Mouse (Mus musculus) frontal cortex, postnatal 36 days (tissue): ENCODE data around the gene Cdh4.

Experiments used
- DNase-seq, 2 experiments: peaks; one replicate each; pipeline ENCODE4 v3.0.0; 2022; ENCODE audit warnings: low spot score in 2 of 2

Gene Cdh4

DNA sequence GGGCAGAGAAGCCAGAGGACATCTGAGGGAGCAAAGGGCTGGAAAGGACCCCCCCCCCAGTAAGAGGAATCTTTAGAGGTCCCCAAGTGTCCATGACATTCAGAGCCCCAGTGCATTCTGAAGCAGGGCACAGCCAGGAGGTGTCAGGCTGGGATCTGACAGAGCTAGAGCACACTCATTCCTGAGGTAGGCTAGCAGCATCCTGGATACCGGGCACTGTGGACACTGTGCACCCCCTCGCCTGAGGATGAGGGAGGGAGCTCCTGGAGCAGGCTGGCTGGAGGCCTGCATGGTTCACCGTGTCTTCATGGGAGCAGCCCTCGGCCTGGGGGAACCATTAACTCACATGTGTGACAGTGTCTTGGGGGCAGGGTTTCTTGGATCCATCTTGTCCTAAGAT lies 287.6 kb downstream of the Cdh4 start:
- no peak for DNase-seq

DNA sequence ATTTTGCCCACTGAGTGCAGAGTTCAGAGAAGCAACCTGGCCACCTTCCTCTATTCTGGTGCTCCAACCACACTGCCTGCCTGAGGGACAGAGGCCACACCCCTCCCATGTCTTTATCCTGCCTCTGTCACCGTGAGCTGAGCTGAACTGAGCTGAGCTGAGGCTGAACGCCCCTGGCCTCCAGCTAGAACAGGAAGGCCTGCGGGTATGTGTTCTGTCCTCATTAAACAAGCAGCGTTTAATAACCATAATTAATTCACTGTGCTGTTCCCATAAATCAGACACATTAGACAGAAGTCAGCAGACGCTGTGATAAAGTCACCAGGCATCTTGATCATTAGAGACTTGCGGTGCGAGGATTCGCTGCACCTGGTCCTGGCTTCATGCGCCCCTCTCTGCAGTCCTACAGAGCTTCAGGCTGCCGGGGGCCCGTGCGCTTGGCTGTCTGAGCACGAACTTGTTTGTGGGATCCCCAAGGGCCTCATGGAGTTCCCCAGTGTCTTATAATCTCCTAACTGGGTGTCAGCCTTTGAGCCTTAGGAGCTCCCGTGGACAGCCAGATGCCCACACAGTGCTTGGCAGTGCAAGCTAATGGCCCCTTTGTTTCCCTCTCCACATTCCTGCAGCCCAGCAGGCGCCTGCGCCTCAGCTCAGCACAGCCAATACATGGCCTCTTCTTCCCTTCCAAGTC lies 291.1 kb downstream of the Cdh4 start:
- no peak for DNase-seq

DNA sequence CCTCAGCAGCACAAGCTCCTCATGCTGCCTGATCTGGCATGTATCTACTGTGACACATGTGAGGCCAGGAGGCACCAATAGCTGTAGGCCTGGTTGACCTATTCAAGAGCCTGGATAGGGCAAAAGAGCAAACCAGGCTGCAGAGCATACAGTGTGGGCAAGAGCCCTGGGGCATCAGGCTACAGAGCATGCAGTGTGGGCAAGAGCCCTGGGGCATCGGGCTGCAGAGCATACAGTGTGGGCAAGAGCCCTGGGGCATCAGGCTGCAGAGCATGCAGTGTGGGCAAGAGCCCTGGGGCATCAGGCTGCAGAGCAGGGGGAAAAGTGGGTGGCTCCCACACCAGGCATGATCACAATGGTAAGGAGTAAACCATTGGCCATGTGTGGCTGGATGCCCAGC lies 300.2 kb downstream of the Cdh4 start:
- DNase-seq: no peak

DNA sequence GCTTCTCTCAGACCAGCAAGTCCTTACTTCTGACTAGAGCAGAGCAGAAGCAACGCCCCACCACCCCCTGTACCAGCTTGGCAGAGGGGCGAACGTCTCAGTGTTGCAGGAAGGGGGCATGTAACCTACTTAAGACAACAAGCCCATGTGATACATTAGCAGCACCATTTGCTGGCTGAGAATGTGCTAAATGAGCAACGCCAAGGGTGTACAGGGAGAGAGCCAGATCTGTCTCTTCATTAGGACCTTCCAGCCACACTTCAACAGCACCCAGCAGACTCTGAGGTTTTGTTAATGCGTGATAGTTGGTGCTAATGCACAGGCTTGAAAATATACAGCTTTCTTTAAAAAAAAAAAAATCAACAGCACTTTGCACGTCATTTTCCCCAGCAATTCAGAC lies 300.6 kb downstream of the Cdh4 start:
- DNase-seq: no peak

DNA sequence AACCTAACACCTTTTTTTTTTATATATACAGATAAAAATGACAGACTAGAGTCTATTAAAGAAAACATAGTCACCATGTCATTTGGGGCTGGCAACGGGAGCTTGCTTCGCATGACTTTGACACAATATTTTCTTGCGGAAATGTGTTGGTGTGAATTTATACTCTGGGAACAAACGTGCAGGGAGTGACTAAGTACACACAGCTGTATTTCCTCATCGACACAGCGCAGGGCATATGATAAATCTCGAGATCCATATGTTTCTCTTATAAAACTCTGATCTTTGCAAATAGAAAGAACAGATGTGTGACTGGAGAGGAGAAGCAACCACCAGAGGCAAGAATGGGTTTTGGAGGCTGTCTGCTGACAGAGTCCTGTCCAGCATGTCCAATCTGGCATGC lies 304.3 kb downstream of the Cdh4 start:
- no peak for DNase-seq

DNA sequence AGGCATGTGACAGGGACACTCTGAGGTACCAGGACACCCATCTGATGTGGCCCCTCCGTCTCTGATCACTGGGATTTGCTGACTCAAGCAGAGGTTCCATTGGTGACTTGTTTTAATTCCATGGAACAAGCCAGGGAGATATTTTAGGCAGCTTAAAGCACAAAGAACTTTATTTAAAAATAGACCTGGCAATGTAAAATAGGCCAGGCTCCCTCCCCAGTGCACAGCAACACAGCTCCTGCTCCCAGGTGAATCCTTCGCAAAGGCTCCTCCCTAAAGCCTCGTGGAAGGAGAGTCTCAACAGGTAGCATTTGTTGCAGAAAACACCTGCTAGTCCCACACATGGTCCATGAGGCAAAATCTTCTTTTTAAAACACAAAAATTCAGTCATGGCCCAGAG lies 307.2 kb downstream of the Cdh4 start:
- DNase-seq: no peak

DNA sequence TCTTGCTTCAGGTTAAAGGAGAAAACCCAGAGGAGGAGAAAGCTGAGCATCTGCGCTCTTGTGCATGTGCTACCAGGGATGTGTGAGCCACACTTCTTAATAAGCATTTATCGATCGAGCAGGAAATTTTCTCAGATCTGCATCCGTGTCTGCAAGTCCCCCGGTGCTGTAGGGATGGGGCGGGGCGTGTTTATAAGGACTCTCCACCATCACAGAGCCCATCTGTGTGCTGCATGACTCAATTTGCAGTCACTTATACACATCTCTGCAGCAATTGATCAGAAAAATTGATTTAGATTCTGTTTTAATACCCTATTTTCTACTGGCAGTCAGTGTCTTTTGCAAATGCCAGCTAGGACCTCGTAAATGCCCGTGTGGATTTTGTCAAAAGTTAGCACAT lies 311.6 kb downstream of the Cdh4 start:
- no peak for DNase-seq

DNA sequence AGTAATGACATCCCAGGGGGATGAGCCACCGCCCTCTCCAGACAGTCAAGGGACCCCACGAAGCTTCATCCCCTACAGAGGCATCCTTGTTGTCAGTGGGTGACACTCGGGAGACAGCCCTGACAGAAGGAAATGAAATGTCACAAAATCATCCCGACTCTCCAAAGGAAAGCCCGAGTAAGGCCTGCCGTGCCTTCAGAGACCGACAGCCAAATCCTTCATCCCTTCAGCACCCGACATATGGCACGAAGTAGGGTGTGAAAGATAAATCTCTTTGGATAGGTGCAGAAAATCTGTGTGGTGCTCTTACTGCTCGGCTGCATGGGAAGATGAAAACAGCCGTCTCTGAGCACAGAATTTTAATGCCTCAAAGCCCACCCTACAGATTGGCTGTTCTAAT lies 312.5 kb downstream of the Cdh4 start:
- peak in 1 of 2 experiments; percentile 67 for DNase-seq

DNA sequence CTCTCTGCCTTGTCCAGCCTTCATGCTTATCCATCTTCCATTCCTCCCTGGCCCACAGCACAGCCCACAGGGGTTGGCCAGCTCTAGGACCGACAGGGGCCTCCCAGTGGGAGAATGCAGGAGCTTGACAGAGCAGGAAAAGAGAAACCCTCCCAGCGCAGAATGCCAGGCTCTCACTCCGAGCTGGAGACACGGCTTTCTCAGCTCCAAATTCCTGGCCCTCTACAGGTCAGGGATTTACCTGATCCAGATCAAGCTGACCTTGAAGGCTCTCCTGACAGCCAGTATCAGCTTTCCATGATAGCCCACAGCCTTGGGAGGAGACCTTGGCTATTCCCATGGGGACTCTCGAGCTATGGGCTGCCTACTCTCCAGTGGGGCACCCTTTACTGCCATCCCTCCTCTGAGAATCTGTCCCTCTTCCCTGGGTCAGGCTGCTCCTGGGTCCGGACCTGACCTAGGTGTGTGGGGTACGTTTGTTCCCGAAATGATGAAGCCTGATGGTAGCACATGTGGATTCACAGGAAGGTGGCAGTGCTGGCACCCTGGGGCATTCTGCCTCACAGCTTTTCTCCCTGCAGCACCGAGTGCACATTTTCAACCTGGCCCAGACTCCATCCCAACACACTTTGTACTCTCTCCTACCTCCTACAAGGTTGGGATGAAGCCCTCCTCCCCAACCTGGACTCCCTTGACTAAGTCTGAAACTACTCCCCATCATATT lies 319.6 kb downstream of the Cdh4 start:
- no peak for DNase-seq

DNA sequence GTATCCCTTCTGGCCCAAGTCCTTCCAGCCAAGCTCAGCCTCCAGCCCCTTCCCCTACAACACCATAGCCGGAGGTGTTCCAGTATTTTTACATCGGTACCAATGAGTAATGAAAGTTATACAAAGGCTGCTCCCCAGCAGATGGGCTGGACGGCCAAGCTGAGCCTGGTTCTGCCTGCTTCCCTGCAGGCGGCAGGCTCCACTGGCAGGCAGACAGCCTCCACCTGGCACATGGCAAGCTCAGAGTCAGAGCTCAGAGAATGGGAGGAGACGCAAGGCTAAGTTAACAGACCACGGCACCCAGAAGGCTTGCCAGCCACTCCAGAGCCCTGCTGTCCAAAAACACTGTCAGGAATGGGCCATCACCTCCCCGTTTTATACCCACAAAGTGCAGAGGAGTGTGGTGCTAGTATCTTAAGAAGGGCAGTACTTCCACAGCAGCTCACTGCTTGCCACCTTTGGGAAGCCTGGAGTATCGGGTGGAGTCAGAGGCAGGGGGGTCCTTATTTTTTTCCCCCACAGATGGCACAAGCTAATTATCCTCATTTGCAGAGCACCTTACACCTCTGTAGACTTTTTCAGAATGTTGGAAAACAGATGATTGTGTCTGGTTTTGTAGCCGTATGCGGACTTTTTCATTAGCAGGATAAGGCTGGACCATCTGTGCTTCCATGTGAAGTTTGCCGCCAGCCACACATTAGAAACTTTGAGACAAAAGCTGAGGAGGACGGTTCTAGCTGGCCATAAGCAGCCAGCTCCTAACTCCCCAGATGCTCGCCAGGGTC lies 320.5 kb downstream of the Cdh4 start:
- DNase-seq: peak; percentile 39 to 42

DNA sequence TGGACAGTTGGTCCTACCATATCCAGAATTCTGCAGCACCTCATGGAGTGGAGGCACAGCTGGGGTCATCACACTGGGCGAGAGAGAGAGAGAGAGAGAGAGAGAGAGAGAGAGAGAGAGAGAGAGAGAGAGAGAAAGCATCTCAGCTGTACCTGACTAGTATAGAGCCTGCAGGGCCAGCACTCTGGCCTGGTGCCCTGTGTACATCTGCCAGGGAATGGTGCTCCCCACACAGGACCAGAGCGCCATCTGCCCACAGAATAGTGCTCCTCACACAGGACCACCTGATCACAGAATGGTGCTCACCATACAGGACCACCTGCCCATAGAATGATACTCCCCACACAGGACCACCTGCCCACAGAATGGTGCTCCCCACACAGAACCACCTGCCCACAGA lies 322.2 kb downstream of the Cdh4 start:
- no peak for DNase-seq

DNA sequence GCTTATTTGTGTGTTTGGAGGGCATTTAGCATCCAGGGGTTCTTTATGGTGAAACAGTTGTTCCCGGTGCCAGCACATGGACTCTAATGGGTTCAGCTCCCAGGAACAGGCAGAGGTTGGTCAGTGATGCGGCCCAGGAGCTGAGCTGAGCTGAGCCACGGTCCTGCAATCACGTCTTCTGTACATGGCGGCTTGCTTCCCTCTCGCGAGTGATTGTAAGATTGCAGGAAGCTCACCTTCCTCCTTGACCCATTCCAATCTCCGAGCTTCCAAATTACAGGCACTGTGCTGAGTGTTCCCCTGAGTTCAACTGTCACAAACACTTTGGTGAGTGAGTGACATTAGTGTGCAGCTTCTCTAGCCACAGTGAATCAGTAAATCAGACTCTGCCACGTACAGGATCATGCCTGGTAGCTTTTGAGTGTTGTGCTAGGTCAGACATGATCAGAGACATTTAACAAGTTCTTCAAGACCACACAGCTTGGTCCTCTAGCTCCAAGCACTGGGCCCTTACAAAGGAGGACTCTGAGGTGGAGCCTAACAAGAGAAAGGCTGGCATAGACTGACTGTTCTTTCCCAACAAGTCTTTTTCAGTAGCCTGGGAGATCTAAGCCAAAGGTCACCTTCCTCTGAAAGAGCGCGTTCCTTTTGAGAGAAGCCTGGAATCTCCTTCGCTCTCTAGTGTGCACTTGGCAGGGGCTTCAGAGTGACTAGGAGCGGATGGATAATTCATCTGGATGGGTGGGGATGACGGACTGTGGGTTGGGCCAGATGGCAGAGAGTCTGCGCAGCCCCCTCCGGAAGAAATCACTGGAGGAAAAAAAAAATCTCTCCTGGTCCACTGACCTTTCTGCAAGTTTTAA lies 324.7 kb downstream of the Cdh4 start:
- no peak for DNase-seq

DNA sequence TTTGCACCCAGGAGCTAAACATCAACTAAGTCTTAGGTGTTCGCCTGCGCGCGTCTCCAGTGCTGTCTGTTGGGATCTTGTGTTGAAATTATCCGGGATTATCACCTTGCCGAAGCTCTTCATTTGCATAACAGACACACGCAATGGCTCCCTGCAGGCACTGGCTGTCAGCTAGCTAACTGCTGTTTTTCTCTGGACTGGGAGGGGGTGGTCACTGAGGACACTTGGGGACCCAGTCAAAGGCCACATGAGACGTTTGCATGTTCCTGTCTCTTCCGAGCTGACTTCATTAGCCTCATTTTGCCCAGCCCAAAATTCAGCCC lies 325.3 kb downstream of the Cdh4 start:
- no peak for DNase-seq

DNA sequence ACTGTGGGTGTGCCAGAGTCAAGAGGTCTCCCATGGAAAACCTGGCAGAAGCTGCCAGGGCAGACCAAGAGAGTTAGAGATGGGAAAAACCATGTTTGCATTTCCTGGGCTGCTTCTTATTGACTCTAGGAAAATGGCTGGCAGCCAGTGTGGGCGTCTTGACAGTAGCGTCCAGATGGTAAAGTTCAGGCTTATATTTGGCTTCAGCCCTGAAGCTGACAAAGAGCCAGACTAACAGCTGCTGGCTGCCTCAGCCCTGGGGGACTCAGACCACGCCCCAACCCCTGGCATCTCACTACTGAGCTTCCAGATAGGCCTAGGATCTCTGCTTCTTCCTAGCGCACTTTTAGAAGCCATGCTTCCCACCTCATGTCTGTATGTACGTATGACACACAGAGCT lies 326.9 kb downstream of the Cdh4 start:
- peak; percentile 54 to 66 for DNase-seq

DNA sequence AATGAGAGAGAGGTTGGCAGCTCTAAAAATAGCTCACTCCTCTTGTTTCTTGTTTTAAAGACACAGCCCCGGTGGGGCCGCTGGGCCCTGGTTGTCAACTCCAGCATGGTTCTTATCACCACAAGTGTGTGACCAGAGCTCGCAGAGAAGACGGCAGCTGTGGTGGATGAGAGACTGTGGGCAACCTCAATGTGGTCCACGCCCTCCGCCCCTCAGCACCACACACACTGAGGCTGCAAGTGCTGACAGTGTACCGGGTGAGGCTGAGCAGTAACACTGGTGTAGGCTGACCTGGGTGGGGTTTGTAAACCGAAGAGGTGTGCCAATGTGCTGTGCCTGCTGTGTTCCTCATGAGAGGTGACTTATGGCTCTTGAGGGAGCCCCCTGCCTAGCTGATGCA lies 327.7 kb downstream of the Cdh4 start:
- no peak for DNase-seq

DNA sequence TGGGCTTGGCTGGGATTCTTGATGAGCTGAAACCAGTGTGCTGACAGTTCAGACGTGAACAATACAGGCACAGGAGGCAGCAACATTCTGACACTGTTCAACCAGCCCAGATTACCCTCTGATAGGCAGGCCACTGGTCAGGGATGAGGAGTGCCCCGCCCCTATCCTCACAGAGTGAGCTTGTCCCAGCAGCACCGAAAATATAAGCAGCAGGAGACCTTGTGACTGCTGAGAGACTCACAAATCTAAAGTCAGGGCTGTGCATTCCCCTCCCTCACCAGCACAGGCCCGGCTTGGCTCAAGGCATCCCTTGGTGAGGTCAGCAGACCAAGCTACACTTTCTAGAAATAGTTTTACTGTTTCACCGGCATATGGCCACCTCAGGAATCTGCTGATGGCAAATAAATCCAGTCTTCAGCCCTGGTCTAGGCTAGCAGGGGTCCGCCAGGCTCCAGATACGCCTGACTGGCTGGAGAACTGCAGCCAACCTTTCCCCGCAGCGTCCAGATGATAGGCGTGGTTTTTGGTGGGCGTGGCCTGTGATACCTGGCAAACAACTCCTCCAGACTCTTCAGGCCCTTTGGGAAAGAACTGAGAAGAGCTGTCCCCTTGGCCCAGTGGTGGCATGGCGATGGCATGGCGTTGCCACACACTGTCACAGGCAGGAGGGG lies 332.3 kb downstream of the Cdh4 start:
- DNase-seq: no peak

DNA sequence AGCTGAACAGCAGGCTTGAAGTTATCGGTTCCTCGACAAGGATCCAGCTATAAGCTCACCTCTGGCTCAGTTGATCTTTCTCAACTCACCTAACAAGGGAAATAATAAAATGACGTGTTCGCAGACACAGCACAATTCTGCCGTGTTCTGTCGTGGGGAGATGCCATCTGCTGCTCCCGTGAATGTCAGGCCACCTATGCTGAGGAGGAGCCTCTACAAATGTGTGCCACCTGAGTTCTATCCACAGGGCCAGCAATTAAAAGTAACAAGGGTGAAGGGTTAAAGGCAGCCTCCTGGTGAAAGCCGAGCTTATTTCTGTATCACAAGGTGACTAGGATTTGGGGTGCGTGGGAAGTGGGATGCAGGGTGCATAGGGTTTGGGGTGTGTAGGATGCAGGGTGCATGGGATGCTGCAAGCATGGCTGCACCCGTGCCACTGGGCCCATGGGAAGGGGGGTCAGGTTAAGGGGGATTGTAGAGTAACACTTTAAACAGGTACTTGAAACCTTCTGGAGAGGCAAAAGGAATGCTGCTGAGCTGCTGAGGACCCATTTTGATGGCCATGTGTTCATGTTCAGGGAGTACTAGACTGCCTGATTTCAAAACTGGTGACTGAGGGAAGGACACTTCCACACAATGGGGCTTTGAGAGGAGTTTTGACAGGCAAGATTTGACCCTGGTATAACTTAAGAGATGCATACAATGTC lies 333.9 kb downstream of the Cdh4 start:
- no peak for DNase-seq

DNA sequence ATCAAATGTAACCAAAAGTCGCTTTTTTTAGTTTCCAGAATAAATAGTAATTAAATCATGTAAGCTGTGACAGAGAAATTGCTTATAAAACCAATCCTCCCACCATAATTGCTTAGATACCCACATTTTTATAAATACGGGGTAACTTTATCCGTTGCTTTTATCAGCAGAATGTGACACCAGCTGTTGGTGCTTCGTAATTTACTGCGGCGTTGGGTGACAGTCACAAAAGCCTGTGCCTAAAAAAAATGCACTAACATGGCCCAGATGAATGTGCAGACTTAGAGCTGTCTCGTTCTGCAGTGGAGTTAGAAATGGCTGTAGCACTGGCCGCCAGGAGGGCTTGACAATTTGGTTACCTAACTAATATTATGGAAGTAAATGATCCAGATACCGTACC lies 337.0 kb downstream of the Cdh4 start:
- no peak for DNase-seq

DNA sequence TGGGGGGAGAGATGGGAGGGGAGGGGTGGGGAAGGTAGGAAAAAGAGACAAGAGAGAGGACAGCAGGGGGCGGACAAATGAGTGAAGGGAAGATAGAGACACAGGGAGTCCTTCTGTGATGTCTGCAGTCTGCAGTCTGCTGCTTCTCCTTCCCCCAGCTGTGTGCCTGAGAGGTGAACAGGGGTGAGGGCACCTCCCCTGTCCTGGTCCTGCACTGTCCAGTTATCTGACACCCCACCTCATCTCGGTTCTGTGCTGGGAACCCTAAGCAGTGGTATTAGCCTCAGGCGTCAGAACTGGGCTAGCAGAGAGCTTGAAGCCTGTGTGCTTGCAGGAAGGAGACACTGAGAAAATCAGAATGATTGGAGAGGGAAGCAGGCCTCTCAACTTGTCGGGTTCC lies 338.7 kb downstream of the Cdh4 start:
- DNase-seq: no peak

DNA sequence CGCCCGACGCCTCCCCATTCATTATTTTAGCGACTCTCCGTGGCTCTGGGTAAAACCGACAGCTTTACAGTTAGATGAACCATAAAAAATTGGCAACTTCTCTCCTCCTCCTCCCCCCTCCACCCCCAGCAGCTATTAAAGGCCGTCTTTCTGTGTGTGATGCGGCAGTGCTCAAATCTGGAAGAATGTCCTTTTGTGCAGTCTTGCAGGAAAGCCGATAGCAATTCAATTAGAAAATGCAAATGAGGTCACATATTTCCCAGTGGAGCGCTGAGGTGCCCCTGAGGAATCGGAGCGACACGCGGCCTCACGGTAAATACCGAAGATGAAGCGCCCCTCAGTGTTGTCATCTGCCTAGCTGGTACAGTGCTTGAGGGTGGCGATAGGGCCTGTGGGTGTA lies 345.0 kb downstream of the Cdh4 start:
- peak in 1 of 2 experiments; percentile 16 for DNase-seq

DNA sequence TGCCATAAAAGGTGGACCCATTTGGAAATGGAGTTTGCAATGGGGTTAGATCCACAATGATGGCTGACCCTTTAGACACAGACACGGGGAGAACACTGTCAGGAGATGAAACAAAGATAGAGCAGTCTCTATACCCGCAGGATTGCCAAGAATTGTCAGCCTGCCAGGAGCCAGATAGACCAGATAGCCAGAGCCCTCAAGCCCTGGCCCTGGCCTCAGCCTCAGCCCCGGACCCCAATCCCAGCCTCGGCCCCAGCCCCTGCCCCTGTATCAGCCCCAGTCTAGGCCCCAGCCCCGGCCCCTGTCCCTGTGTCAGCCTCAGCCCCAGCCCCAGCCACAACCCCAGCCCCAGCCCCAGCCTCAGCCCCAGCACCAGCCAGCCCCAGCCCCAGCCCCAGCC lies 345.6 kb downstream of the Cdh4 start:
- DNase-seq: no peak
